Mouse (Mus musculus): Measurements from ENCODE around the gene Cep55. TPM values are rescaled to one million over a fixed set of nuclear protein-coding genes. Genes with fewer than 3 reads are reported as not detected.
A peak's percentile ranks its signal among the peaks of the same experiment; 100 is the strongest.

Cep55 gene
- polyA plus RNA-seq, 1 experiment from 2014 or later, result 4.6 TPM

DNA sequence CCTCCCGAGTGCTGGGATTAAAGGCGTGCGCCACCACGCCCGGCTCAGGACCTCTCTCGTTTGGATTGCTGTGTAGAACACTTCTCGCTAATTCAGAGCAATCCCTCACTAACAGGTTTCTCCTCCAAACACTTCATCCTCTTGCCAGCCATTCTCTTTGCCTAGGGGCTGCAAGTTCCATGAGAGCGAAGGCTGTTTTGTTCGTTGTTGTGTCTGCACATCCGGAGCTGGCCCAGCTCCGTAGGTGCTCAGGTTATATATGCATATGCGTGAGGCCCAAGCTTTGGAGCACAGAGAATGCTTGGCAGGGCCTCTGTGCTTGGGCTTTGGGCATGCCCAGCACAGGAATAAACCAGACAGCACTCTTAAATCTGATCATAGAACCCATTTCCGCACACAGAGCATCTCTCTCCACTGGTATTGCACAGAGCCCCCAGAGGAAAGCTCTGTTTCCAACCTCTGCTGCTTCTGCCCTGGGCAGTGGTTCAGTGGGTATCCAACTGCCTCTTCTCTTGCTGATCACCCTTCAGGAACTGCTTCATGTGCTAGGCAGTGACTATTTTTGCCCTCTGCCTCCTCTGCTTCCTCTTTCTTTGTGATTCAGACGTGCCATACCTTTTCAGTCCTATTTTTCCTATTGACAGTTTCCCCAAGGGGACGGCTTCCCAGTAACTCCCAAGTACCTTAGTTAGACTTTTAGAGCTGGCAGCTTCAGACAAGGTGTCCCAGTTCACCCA lies 54.9 kb downstream of the Cep55 start:
- no peak for DNase-seq (ENCODE audit: low spot score)
- WGBS, result 96% methylated on average over 15 of the region's 15 CpGs
- no peak overlapping the region for H3K9ac ChIP-seq
- H3K27ac ChIP-seq, result no peak overlapping the region
- no peaks in the 10 kb centered on the region for H3K4me1 ChIP-seq (replicated peaks; ENCODE audit: control insufficient read depth, insufficient read depth, low read length)
- no peaks in the 10 kb centered on the region for H3K9me3 ChIP-seq (ENCODE audit: control insufficient read depth, low read length)
- H3K36me3 ChIP-seq (replicated peaks; ENCODE audit: control insufficient read depth, insufficient read depth), result no peaks in the 10 kb centered on the region
- H3K27me3 ChIP-seq (ENCODE audit: control insufficient read depth, insufficient read depth, low read length), result no peaks in the 10 kb centered on the region
- ATAC-seq (ENCODE audit: low FRiP score), result no peak
- no peak overlapping the region for H3K4me3 ChIP-seq (replicated peaks; ENCODE audit: low read length)
- H3K4me2 ChIP-seq (replicated peaks), result no peak overlapping the region

DNA sequence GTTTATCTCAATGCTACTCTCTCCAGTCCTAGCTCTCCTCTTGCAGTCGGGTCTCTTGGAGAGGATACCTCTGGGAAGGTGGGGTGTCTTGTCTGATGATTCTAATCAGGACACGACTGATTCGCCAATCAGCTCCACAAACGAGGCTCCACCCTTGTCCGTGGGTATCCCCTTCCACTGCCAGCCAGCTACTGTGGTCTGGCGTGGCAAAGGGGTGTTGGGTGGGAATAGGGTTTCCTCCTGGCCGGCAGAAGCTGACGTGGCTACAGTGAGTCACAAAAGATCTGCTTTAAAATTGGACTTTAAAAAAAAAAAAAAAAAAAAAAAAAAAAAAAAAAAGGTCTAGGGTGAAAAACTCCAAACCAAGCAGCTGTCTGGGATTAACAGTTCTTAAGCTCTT lies 56.2 kb downstream of the Cep55 start:
- no peaks in the 10 kb centered on the region for H3K4me1 ChIP-seq (replicated peaks; ENCODE audit: control insufficient read depth, insufficient read depth, low read length)
- H3K4me2 ChIP-seq (replicated peaks), result no peak overlapping the region
- H3K9me3 ChIP-seq (ENCODE audit: control insufficient read depth, low read length), result no peaks in the 10 kb centered on the region
- H3K9ac ChIP-seq, result no peak overlapping the region
- no peaks in the 10 kb centered on the region for H3K27me3 ChIP-seq (ENCODE audit: control insufficient read depth, insufficient read depth, low read length)
- no peak overlapping the region for H3K4me3 ChIP-seq (replicated peaks; ENCODE audit: low read length)
- no peak overlapping the region for H3K27ac ChIP-seq
- ATAC-seq (ENCODE audit: low FRiP score), result no peak
- no peaks in the 10 kb centered on the region for H3K36me3 ChIP-seq (replicated peaks; ENCODE audit: control insufficient read depth, insufficient read depth)
- no peak for DNase-seq (ENCODE audit: low spot score)
- 84% methylated on average over 8 of the region's 8 CpGs for WGBS

DNA sequence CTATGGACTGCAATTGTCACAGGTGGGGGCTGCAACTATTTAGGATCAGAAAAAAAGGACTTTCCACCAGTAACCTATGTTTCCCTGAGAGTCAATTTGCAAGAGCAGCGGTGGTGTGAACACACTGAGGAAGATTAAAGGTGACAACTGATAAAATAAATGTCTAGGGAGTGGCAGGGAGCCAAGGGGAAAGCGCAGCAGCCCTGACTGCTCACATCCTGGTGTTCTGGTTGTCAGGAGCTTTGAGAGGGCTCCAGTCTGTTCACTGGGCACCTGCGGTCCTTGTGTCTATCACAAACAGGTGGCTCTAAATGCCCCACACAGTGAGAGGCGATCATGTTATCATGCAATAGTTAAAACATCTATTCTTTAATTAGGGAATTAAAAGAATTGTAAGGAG lies 57.8 kb downstream of the Cep55 start:
- no peaks in the 10 kb centered on the region for H3K4me1 ChIP-seq (replicated peaks; ENCODE audit: control insufficient read depth, insufficient read depth, low read length)
- H3K27me3 ChIP-seq (ENCODE audit: control insufficient read depth, insufficient read depth, low read length), result no peaks in the 10 kb centered on the region
- no peak overlapping the region for H3K4me2 ChIP-seq (replicated peaks)
- H3K36me3 ChIP-seq (replicated peaks; ENCODE audit: control insufficient read depth, insufficient read depth), result no peaks in the 10 kb centered on the region
- DNase-seq (ENCODE audit: low spot score) (no peak), ATAC-seq (ENCODE audit: low FRiP score) (no peak)
- no peak overlapping the region for H3K9ac ChIP-seq
- H3K9me3 ChIP-seq (ENCODE audit: control insufficient read depth, low read length), result no peaks in the 10 kb centered on the region
- WGBS, result 51% methylated on average over 4 of the region's 4 CpGs
- no peak overlapping the region for H3K4me3 ChIP-seq (replicated peaks; ENCODE audit: low read length)
- no peak overlapping the region for H3K27ac ChIP-seq

DNA sequence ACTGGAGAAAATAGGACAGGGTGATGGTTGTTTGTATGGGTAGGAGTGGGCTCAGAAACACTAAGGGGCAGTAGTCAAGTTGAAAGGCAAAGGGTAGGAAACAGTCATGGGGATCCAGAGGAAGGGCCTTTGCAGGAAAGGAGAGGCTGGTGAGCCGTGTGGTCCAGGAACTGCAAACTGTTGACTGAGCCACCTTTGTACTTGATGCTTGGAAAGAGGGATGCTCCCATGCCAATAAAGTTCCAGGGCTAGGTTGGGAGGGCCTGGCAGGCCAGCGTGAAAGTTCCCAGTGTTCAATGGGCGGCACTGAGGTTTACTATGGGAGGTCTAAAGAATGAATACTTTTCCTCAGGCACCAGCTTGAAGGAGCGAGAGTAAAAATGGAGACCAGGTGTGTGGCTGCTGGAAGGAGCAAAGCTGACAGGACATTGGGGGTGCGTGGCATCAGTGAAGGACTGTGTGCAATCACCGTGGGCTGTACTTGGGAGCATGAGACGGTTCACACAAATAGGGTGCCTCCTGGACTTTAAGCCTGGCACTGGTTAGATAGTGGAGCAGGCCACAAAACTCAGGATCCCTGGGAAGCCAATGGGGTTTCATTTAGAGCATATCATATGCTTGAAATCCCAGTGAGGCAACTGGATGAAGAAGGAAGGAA lies 60.2 kb downstream of the Cep55 start:
- Histone ChIP-seq H3K4me2 (replicated peaks) (no peak overlapping the region), H3K27ac (no peak overlapping the region), H3K36me3 (replicated peaks; ENCODE audit: control insufficient read depth, insufficient read depth) (no peaks in the 10 kb centered on the region), H3K27me3 (ENCODE audit: control insufficient read depth, insufficient read depth, low read length) (no peaks in the 10 kb centered on the region), H3K4me1 (replicated peaks; ENCODE audit: control insufficient read depth, insufficient read depth, low read length) (no peaks in the 10 kb centered on the region), H3K9me3 (ENCODE audit: control insufficient read depth, low read length) (no peaks in the 10 kb centered on the region), H3K9ac (no peak overlapping the region), H3K4me3 (replicated peaks; ENCODE audit: low read length) (no peak overlapping the region)
- ATAC-seq (ENCODE audit: low FRiP score) (no peak), DNase-seq (ENCODE audit: low spot score) (no peak)
- 89% methylated on average over 7 of the region's 7 CpGs for WGBS

DNA sequence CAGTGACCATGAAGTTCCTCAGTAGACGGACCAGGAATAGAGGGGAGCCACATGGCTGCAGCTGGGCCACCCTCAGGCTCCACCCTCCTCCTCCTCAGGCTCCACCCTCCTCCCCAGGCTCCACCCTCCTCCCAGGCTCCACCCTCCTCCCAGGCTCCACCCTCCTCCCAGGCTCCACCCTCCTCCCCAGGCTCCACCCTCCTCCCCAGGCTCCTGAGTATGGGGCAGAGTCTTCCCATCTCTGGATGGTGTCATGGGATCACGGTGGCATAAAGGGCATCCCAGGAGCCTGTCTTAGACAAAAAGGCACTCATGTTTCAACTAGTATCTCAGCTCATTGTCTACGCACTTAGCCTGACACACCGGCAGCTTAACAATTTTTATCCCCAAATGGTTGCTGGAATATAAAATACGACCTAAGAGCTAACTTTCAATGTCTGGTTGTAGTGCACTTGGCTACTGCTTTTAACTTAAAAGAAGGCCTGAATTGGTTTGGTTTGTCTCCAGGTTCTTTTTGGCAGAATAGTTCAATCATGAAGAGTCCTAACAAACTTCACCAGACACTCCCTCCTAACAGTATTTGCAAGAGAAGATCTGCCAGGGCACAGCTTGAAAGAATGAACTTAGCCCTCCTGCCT lies 65.4 kb downstream of the Cep55 start:
- Histone ChIP-seq H3K4me1 (replicated peaks; ENCODE audit: control insufficient read depth, insufficient read depth, low read length) (no peaks in the 10 kb centered on the region), H3K4me3 (replicated peaks; ENCODE audit: low read length) (no peak overlapping the region), H3K9ac (no peak overlapping the region), H3K9me3 (ENCODE audit: control insufficient read depth, low read length) (no peaks in the 10 kb centered on the region), H3K4me2 (replicated peaks) (no peak overlapping the region), H3K36me3 (replicated peaks; ENCODE audit: control insufficient read depth, insufficient read depth) (no peaks in the 10 kb centered on the region), H3K27ac (no peak overlapping the region), H3K27me3 (ENCODE audit: control insufficient read depth, insufficient read depth, low read length) (peaks cover 16% of the 10 kb centered on the region)
- WGBS, result 86% methylated on average over 5 of the region's 5 CpGs
- no peak for DNase-seq (ENCODE audit: low spot score)
- ATAC-seq (ENCODE audit: low FRiP score), result no peak

DNA sequence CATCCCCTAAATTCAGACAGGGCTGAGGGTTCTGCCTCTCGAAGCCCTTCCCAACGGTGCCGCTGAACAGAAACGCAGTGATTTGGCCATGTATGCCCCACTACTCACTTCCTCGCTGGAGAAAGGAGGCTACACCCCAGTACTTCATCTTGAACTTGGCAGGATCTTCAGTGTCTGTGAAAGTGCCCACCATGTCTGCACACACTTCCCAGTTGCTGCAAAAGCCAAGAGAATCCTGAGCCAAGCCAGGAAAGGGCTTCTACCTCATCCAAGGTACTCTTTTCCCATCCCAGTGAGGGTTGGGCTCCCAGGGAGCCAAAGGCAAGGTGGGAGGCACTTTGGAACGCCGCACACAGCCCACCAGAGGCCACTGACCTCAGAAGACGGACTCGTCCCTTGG lies 69.1 kb downstream of the Cep55 start:
- no peaks in the 10 kb centered on the region for H3K4me1 ChIP-seq (replicated peaks; ENCODE audit: control insufficient read depth, insufficient read depth, low read length)
- H3K4me3 ChIP-seq (replicated peaks; ENCODE audit: low read length), result peak overlapping the region; percentile 49
- H3K36me3 ChIP-seq (replicated peaks; ENCODE audit: control insufficient read depth, insufficient read depth), result no peaks in the 10 kb centered on the region
- H3K27me3 ChIP-seq (ENCODE audit: control insufficient read depth, insufficient read depth, low read length), result peaks cover 23% of the 10 kb centered on the region
- no peak overlapping the region for H3K9ac ChIP-seq
- no peak for ATAC-seq (ENCODE audit: low FRiP score)
- H3K27ac ChIP-seq, result no peak overlapping the region
- no peak for DNase-seq (ENCODE audit: low spot score)
- no peaks in the 10 kb centered on the region for H3K9me3 ChIP-seq (ENCODE audit: control insufficient read depth, low read length)
- peak overlapping the region; percentile 74 for H3K4me2 ChIP-seq (replicated peaks)
- 30% methylated on average over 9 of the region's 9 CpGs for WGBS

Other genes starting within 250 kb of the Cep55 start
- 2.0 and 3.2 TPM in 2 replicates for gene Myof, start 11.4 kb upstream of the Cep55 start, polyA plus RNA-seq (2014; fragmentation: Nextera tagmentation; extraction: Ambion mirVana)
- gene Ffar4, start 42.1 kb downstream of the Cep55 start, polyA plus RNA-seq (2014; fragmentation: Nextera tagmentation; extraction: Ambion mirVana), result 0.20 TPM in 1 of 2 replicates, not detected in the other
- 5.3 and 9.3 TPM in 2 replicates for gene Rbp4, start 70.3 kb downstream of the Cep55 start, polyA plus RNA-seq (2014; fragmentation: Nextera tagmentation; extraction: Ambion mirVana)
- 0.21 and 0.22 TPM in 2 replicates for gene Pde6c, start 77.8 kb downstream of the Cep55 start, polyA plus RNA-seq (2014; fragmentation: Nextera tagmentation; extraction: Ambion mirVana)
- 33.5 and 34.5 TPM in 2 replicates for gene Fra10ac1, start 169.1 kb downstream of the Cep55 start, polyA plus RNA-seq (2014; fragmentation: Nextera tagmentation; extraction: Ambion mirVana)
- gene Lgi1, start 209.5 kb downstream of the Cep55 start, polyA plus RNA-seq (2014; fragmentation: Nextera tagmentation; extraction: Ambion mirVana), result 22.2 TPM in 2 replicates